Mouse (Mus musculus) hindbrain, embryonic 16.5 days (tissue): Measurements from ENCODE around the gene Ptafr. TPM values are rescaled to one million over a fixed set of nuclear protein-coding genes. Genes with fewer than 3 reads are reported as not detected.

Source experiments
- ATAC-seq: fragments of 200-750 bp; cut with Nextera tagmentation; 2 replicates; pipeline ENCODE4 v1.8.0; 2017; ENCODE audit warnings: moderate TSS enrichment, moderate library complexity
- H3K27ac ChIP-seq: fragments of 300-500 bp; sonication (generic); 2 replicates; pipeline ENCODE4 v1.5.1; 2014; ENCODE audit warnings: low read depth, mild to moderate bottlenecking, control low read depth, low read length, moderate library complexity
- H3K27me3 ChIP-seq: fragments of 300-500 bp; sonication (generic); replicated peaks from 2 replicates; pipeline ENCODE4 v1.6.1; 2014; ENCODE audit warnings: low read length; ENCODE audit not compliant: control insufficient read depth, insufficient read depth
- H3K36me3 ChIP-seq: fragments of 300-500 bp; sonication (generic); 2 replicates; pipeline ENCODE4 v1.6.1; 2014; ENCODE audit warnings: mild to moderate bottlenecking, low read length, moderate library complexity, mixed read lengths; ENCODE audit not compliant: control insufficient read depth, insufficient read depth
- H3K4me1 ChIP-seq: fragments of 300-500 bp; sonication (generic); 2 replicates; pipeline ENCODE4 v1.6.1; 2014; ENCODE audit warnings: low read depth, low read length; ENCODE audit not compliant: control insufficient read depth, insufficient read depth
- H3K4me2 ChIP-seq: fragments of 300-500 bp; sonication (generic); 2 replicates; pipeline ENCODE4 v1.6.1; 2014; ENCODE audit warnings: mild to moderate bottlenecking, low read length, control low read depth, moderate library complexity
- H3K4me3 ChIP-seq: fragments of 300-500 bp; sonication (generic); 2 replicates; pipeline ENCODE4 v1.5.1; 2014; ENCODE audit warnings: mild to moderate bottlenecking, low read length, control low read depth, moderate library complexity
- H3K9ac ChIP-seq: fragments of 300-500 bp; sonication (generic); 2 replicates; pipeline ENCODE4 v1.6.1; 2014; ENCODE audit warnings: low read depth, mild to moderate bottlenecking, control low read depth, low read length, moderate library complexity
- H3K9me3 ChIP-seq: fragments of 300-500 bp; sonication (generic); 2 replicates; pipeline ENCODE4 v1.6.1; 2014; ENCODE audit warnings: mild to moderate bottlenecking, low read length, moderate library complexity; ENCODE audit not compliant: control insufficient read depth
- WGBS: fragments of 180-500 bp; shearing (Covaris S2); extraction: QIAGEN DNeasy Blood & Tissue Kit; methylation state at CpG from one replicate; pipeline ENCODE4 v1.1.7; 2014; 5-methylcytosine and 5-hydroxymethylcytosine counted together
- polyA plus RNA-seq: library from polyadenylated mRNA; unstranded; fragments of >200 nt; fragmentation: Nextera tagmentation; extraction: Ambion mirVana; gene quantifications from 2 replicates; pipeline ENCODE4 v1.2.1, GENCODE M21; 2015

The Ptafr gene
- polyA plus RNA-seq = 0.39 and 0.48 TPM in 2 replicates

DNA sequence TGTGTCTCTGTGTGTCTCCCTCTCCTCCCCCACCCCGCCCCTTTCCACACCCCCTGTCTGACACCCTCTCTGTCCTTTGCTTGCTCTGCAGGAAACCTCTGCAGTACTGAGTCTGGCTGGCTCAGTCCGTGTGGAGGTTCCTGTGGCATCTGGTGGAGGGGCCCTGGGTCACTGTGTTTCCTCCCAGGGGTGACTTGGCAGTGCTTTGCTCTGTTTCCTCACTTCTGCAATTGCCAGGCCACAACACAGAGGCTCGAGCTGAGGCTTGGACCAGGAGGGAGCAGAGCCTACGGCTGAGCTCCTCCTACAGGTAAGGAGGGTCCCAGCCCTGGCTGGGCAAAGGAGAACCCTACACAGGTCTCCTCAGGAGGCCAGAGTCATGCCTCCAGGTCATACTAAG lies at the start of gene Ptafr:
Gene Ptafr, plus strand, starts transcription at position 103 of the 400 bp plus-strand sequence.
- H3K4me2 ChIP-seq = no peak within 1 kb of the TSS
- H3K4me3 ChIP-seq = no peak within 1 kb of the TSS
- no peak within 1 kb of the TSS for H3K9ac ChIP-seq
- WGBS = 45% methylated on average over 4 of the region's 4 CpGs
- ATAC-seq = no peak
- H3K27ac ChIP-seq = no peak within 1 kb of the TSS
- no peaks in the 10 kb centered on the region for H3K4me1 ChIP-seq
- H3K36me3 ChIP-seq = no peaks in the 10 kb centered on the region
- H3K27me3 ChIP-seq = no peaks in the 10 kb centered on the region
- no peaks in the 10 kb centered on the region for H3K9me3 ChIP-seq

DNA sequence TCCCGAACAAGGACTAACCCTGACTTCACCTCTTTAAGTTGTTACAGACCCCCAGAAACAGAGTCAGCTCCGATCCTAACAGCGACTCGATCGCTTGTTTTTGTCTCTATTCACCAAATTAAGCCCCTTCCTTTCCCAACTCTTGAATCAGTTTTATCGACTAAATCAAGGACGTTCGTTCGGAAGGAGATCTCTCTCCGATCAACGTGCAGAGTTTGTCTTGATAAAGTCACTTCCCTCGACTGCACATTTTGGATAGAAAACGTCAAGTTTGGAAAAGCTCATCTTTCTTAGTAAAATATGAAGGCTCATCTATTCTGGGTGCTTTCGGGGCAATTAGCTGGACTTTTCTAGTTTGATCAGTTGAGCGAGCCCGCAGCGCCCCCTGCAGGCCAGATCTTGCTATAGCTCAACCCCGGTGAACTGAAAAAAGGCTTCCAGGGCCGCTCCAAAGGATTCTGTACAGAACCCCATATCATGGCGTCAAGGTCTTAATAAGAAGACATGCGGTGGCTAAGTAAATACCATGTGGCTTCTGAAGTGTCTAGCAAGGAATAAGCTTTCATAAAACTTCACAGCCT lies 49.2 kb upstream of the Ptafr start:
- H3K36me3 ChIP-seq = no peaks in the 10 kb centered on the region
- H3K4me2 ChIP-seq = peak overlapping the region; percentile 87
- no peak for ATAC-seq
- peak overlapping the region; percentile 16; the same call in 1 of the 2 replicates for H3K9ac ChIP-seq
- H3K27ac ChIP-seq = peak overlapping the region; percentile 60
- H3K4me3 ChIP-seq = peak overlapping the region; percentile 43
- H3K9me3 ChIP-seq = no peaks in the 10 kb centered on the region
- peaks cover 3% of the 10 kb centered on the region; the same call in 1 of the 2 replicates for H3K27me3 ChIP-seq
- peaks cover 9% of the 10 kb centered on the region for H3K4me1 ChIP-seq
- 2% methylated on average over 21 of the region's 21 CpGs for WGBS

DNA sequence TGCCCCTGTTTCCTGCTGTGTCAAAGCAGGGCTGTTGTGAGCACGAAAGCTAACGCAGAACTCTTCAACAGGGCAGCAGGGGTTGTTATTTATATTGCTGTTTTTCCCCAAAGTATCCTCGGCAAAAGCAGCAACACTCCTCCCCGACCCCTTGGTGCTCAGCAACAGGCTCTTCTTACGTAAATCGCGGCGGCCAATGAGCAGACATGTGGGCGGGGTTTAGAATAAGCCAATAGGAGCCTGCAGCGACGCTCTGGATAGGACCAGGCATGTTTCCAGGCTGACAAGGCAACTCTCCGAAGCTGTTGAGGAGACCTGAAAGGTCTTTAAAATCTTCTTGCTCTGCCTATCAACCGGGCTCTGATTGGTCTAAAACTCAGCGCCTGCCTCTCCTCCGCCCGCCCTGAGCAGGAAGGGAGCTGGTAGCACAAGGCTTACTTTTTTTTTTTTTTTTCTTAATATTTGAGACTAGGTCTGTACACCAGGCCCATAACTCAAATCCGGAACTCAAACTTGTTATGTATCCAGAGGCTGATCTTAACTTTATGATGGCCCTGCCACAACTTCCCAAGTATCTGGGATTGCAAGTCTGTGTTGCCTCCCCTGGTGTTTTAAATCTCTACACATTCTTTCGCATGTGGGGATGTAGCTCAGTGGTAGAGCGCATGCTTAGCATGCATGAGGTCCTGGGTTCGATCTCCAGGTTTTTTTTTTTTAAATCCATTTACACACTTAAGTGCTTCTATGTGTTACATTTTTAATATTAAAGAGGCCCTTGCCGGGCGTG lies 48.3 kb upstream of the Ptafr start:
- H3K4me3 ChIP-seq = peak overlapping the region; percentile 43
- WGBS = 24% methylated on average over 20 of the region's 22 CpGs
- peak overlapping the region; percentile 87 for H3K4me2 ChIP-seq
- H3K27me3 ChIP-seq = peaks cover 3% of the 10 kb centered on the region; the same call in 1 of the 2 replicates
- H3K9ac ChIP-seq = peak overlapping the region; percentile 15; the same call in 1 of the 2 replicates
- no peaks in the 10 kb centered on the region for H3K36me3 ChIP-seq
- H3K4me1 ChIP-seq = peaks cover 9% of the 10 kb centered on the region
- ATAC-seq = peak; percentile 95
- no peaks in the 10 kb centered on the region for H3K9me3 ChIP-seq
- H3K27ac ChIP-seq = peak overlapping the region; percentile 62

- no peak overlapping the region for H3K27ac ChIP-seq
- WGBS = 67% methylated on average over 8 of the region's 8 CpGs
- H3K9ac ChIP-seq = no peak overlapping the region
- H3K9me3 ChIP-seq = no peaks in the 10 kb centered on the region
- ATAC-seq = no peak
- no peak overlapping the region for H3K4me2 ChIP-seq
- no peak overlapping the region for H3K4me3 ChIP-seq
- no peaks in the 10 kb centered on the region for H3K36me3 ChIP-seq
- no peaks in the 10 kb centered on the region for H3K27me3 ChIP-seq
- H3K4me1 ChIP-seq = peaks cover 9% of the 10 kb centered on the region
These were observed 45.8 kb upstream of the Ptafr start for GRCm38 (mm10) chr4:132518066-132518465.

GRCm38 (mm10) chr4:132519188-132519587 lies 44.7 kb upstream of the Ptafr start:
- H3K36me3 ChIP-seq = no peaks in the 10 kb centered on the region

DNA sequence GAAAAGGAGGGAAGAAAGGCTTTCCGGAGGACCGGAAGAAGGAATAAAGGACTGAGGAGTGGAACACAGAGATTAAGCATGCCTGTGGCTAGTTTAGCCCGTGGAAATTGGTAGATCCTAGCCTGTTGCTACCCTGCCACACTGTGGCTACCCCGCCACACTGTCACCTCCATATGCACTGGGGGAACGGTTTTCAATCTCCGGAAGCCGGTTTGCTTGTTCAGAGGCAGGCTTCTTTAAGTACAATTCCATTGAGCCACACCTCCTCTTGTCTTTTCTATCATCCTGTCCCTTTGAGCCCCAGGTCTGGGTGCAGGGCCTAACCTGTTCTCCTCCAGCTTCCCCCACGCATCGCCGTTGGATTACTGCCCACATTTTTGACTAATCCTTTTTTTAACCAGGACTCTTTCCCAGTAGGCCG lies 39.5 kb upstream of the Ptafr start:
- ATAC-seq = no peak

More at GRCm38 (mm10) chr4:132519188-132519587, 44.7 kb upstream of the Ptafr start:
- Histone ChIP-seq H3K4me3 (no peak overlapping the region), H3K4me2 (no peak overlapping the region), H3K27me3 (no peaks in the 10 kb centered on the region), H3K9me3 (no peaks in the 10 kb centered on the region), H3K27ac (no peak overlapping the region), H3K9ac (no peak overlapping the region), H3K4me1 (peaks cover 8% of the 10 kb centered on the region)
- ATAC-seq = no peak
- WGBS = 94% methylated on average over 3 of the region's 3 CpGs

GRCm38 (mm10) chr4:132524808-132525207 lies 39.1 kb upstream of the Ptafr start:
- H3K27me3 ChIP-seq = no peaks in the 10 kb centered on the region
- H3K4me3 ChIP-seq = no peak overlapping the region
- 47% methylated on average over 6 of the region's 6 CpGs for WGBS

More for the DNA sequence above, 39.5 kb upstream of the Ptafr start:
- Histone ChIP-seq H3K27ac (no peak overlapping the region), H3K9ac (no peak overlapping the region), H3K36me3 (no peaks in the 10 kb centered on the region; the same call in 1 of the 2 replicates), H3K27me3 (no peaks in the 10 kb centered on the region), H3K9me3 (no peaks in the 10 kb centered on the region), H3K4me2 (no peak overlapping the region), H3K4me3 (no peak overlapping the region), H3K4me1 (no peaks in the 10 kb centered on the region)
- WGBS = 18% methylated on average over 11 of the region's 11 CpGs

GRCm38 (mm10) chr4:132526678-132527077 lies 37.2 kb upstream of the Ptafr start:
- Histone ChIP-seq H3K4me1 (peaks cover 3% of the 10 kb centered on the region), H3K4me2 (no peak overlapping the region), H3K4me3 (no peak overlapping the region), H3K36me3 (peaks cover 13% of the 10 kb centered on the region), H3K27me3 (no peaks in the 10 kb centered on the region), H3K9ac (no peak overlapping the region), H3K9me3 (no peaks in the 10 kb centered on the region), H3K27ac (no peak overlapping the region)
- no peak for ATAC-seq
- WGBS = 50% methylated on average over 2 of the region's 2 CpGs

More at GRCm38 (mm10) chr4:132524808-132525207, 39.1 kb upstream of the Ptafr start:
- H3K36me3 ChIP-seq = peaks cover 4% of the 10 kb centered on the region
- no peaks in the 10 kb centered on the region for H3K9me3 ChIP-seq
- H3K4me2 ChIP-seq = no peak overlapping the region
- H3K9ac ChIP-seq = no peak overlapping the region
- ATAC-seq = no peak
- H3K4me1 ChIP-seq = no peaks in the 10 kb centered on the region
- H3K27ac ChIP-seq = no peak overlapping the region

DNA sequence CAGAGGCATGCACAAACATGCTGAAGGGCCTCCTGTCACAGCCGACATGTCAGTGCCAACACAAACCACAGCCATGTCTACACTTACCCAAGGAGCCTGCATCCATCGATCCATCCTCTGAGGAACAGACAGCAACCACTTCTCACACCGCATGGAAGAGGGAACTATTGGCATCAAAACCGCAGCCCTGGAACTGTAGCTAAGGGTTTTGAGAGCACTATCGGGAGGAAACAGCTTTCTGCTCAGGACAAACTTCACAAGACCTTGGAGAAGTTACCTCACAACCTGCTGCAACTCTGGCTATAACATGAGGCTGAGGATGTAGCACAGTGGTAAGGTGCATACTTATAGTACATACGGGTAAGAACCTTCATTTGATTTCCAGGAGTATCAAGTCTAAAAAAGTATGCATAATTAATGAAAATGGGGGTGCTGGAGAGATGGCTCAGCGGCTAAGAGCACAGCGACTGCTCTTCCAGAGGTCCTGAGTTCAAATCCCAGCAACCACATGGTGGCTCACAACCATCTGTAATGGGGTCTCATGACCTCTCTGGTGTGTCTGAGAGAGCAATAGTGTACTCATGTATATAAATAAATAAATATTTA lies 35.8 kb upstream of the Ptafr start:
- ATAC-seq = no peak
- H3K27me3 ChIP-seq = no peaks in the 10 kb centered on the region
- H3K9ac ChIP-seq = no peak overlapping the region
- peaks cover 13% of the 10 kb centered on the region for H3K36me3 ChIP-seq
- no peak overlapping the region for H3K27ac ChIP-seq
- H3K4me1 ChIP-seq = peaks cover 9% of the 10 kb centered on the region
- H3K9me3 ChIP-seq = no peaks in the 10 kb centered on the region
- 91% methylated on average over 8 of the region's 8 CpGs for WGBS
- H3K4me3 ChIP-seq = no peak overlapping the region
- H3K4me2 ChIP-seq = no peak overlapping the region
